Mouse (Mus musculus) myocyte (in vitro differentiated cells): ENCODE results near the gene Ranbp9. TPM values are rescaled to one million over a fixed set of nuclear protein-coding genes. Genes with fewer than 3 reads are reported as not detected.

Experiments
- H3K27me3 ChIP-seq: one replicate; pipeline ENCODE4 v1.6.1; 2011; ENCODE audit not compliant: control insufficient read depth, insufficient read depth, insufficient read length
- H3K36me3 ChIP-seq: one replicate; pipeline ENCODE4 v1.6.1; 2011; ENCODE audit not compliant: control insufficient read depth, insufficient read depth
- H3K4me2 ChIP-seq: one replicate; pipeline ENCODE4 v1.6.1; 2011; ENCODE audit warnings: low read depth, control low read depth
- H3K4me3 ChIP-seq: one replicate; pipeline ENCODE4 v1.5.1; 2011; ENCODE audit warnings: mild to moderate bottlenecking, control low read depth, moderate library complexity
- H3K79me2 ChIP-seq: one replicate; pipeline ENCODE4 v1.6.1; 2011; ENCODE audit not compliant: control insufficient read depth, insufficient read depth
- H3ac ChIP-seq: one replicate; pipeline ENCODE4 v1.6.1; 2011; ENCODE audit not compliant: control insufficient read depth, insufficient read length
- CEBPB ChIP-seq: IDR thresholded peaks from 2 replicates; pipeline ENCODE4 v1.6.1; 2011; ENCODE audit warnings: mild to moderate bottlenecking, moderate library complexity; ENCODE audit not compliant: poor library complexity, insufficient read depth, severe bottlenecking
- E2F4 ChIP-seq: IDR thresholded peaks from one replicate; pipeline ENCODE4 v1.6.1; 2011; ENCODE audit warnings: mild to moderate bottlenecking, control low read depth, moderate library complexity; ENCODE audit not compliant: insufficient read depth
- MAX ChIP-seq: IDR thresholded peaks from one replicate; pipeline ENCODE4 v1.6.1; 2011; ENCODE audit warnings: low read depth, mild to moderate bottlenecking, control low read depth
- MYOD1 ChIP-seq, 3 experiments: IDR thresholded peaks; one replicate each; pipeline ENCODE4 v1.6.1; 2011; ENCODE audit warnings: control low read depth in 2 of 3, low read depth in 2 of 3, mild to moderate bottlenecking in 2 of 3, moderate library complexity in 1 of 3; ENCODE audit not compliant: insufficient read length in 2 of 3, control insufficient read depth in 1 of 3
- MYOG ChIP-seq, 3 experiments: IDR thresholded peaks; one replicate each; pipeline ENCODE4 v1.6.1; 2011; ENCODE audit warnings: control low read depth in 2 of 3, low read depth in 2 of 3, mild to moderate bottlenecking in 2 of 3; ENCODE audit not compliant: insufficient read length in 2 of 3, control insufficient read depth in 1 of 3, insufficient read depth in 1 of 3
- POLR2A ChIP-seq: IDR thresholded peaks from one replicate; pipeline ENCODE4 v1.6.1; 2011; ENCODE audit warnings: low read depth, mild to moderate bottlenecking, control low read depth, moderate library complexity; ENCODE audit not compliant: insufficient read length
- POLR2AphosphoS2 ChIP-seq: IDR thresholded peaks from one replicate; pipeline ENCODE4 v1.6.1; 2011; ENCODE audit warnings: low read depth, control low read depth; ENCODE audit not compliant: insufficient read length
- REST ChIP-seq: IDR thresholded peaks from one replicate; pipeline ENCODE4 v1.6.1; 2011; ENCODE audit warnings: mild to moderate bottlenecking, control low read depth, moderate library complexity; ENCODE audit not compliant: insufficient read depth, insufficient read length
- SRF ChIP-seq: IDR thresholded peaks from one replicate; pipeline ENCODE4 v1.6.1; 2011; ENCODE audit warnings: low read depth; ENCODE audit not compliant: control insufficient read depth, insufficient read length
- TCF12 ChIP-seq: IDR thresholded peaks from one replicate; pipeline ENCODE4 v1.6.1; 2011; ENCODE audit warnings: mild to moderate bottlenecking, control low read depth; ENCODE audit not compliant: poor library complexity, insufficient read depth, severe bottlenecking
- TCF3 ChIP-seq: IDR thresholded peaks from one replicate; pipeline ENCODE4 v1.6.1; 2011; ENCODE audit warnings: low read depth, control low read depth; ENCODE audit not compliant: insufficient read length
- USF1 ChIP-seq: IDR thresholded peaks from one replicate; pipeline ENCODE4 v1.6.1; 2011; ENCODE audit warnings: low read depth, mild to moderate bottlenecking, control low read depth, moderate library complexity
- polyA plus RNA-seq: library from polyadenylated mRNA; unstranded; fragments of >200 nt; fragmentation: generic; extraction: Trizol; gene quantifications from one replicate; pipeline ENCODE4 v1.2.1, GENCODE M21; 2012; ENCODE audit warnings: missing spikeins

Gene Ranbp9
- polyA plus RNA-seq, 1 experiment: 23.1 TPM

GRCm38 (mm10) chr13:43354362-43354761 lies 126.7 kb downstream of the Ranbp9 start:
- Histone ChIP-seq H3K36me3 (no peaks in the 10 kb centered on the region), H3K4me2 (peak overlapping the region; percentile 36), H3K27me3 (no peaks in the 10 kb centered on the region), H3ac (no peak overlapping the region), H3K79me2 (no peaks in the 10 kb centered on the region), H3K4me3 (no peak overlapping the region)
- TF ChIP-seq POLR2A (no peak), MYOG (IDR thresholded peaks at IDR 0.05; ENCODE audit: control insufficient read depth in 1 of 3, insufficient read depth in 1 of 3, insufficient read length in 2 of 3, low read depth in 2 of 3) (no peak), MAX (no peak), E2F4 (no peak), CEBPB (no peak), USF1 (no peak), SRF (no peak), POLR2AphosphoS2 (no peak), REST (no peak)

DNA sequence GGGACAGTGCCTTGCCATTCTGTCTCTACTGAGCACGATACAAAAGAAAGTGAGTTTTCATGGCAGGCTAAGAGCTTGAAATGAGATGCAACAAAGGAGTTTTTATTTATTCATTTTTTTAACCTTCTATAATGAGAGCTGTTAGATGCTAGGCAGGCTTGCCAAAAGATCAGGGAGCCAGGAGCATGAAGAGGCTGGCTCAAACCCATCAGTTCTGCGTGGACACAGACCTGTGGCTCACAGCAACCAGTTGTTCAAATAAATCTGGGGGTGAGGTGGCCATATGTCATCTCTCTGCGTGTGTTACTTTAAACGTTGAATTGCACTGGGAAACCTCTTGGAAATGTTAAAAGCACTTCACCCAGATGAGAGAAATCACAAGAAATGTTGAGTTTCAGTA lies 127.7 kb downstream of the Ranbp9 start:
- Histone ChIP-seq H3K27me3 (no peaks in the 10 kb centered on the region), H3K36me3 (no peaks in the 10 kb centered on the region), H3ac (no peak overlapping the region), H3K4me2 (peak overlapping the region; percentile 30), H3K4me3 (no peak overlapping the region), H3K79me2 (no peaks in the 10 kb centered on the region)
- TF ChIP-seq MAX (no peak), REST (no peak), CEBPB (no peak), POLR2A (no peak), POLR2AphosphoS2 (no peak), TCF3 (no peak), MYOD1 (IDR thresholded peaks at IDR 0.05; ENCODE audit: control insufficient read depth in 1 of 3, insufficient read length in 2 of 3, low read depth in 2 of 3) (no peak), TCF12 (no peak), SRF (no peak), USF1 (no peak), E2F4 (no peak), MYOG (IDR thresholded peaks at IDR 0.05; ENCODE audit: control insufficient read depth in 1 of 3, insufficient read depth in 1 of 3, insufficient read length in 2 of 3, low read depth in 2 of 3) (no peak)

Other genes with a start within 250 kb of the Ranbp9 start
- gene Gfod1, start 177.1 kb downstream of the Ranbp9 start, polyA plus RNA-seq: 6.5 TPM
- 6.7 TPM for gene Sirt5, start 115.8 kb downstream of the Ranbp9 start, polyA plus RNA-seq
- gene Nol7, start 82.9 kb downstream of the Ranbp9 start, polyA plus RNA-seq: 87.8 TPM
- gene Mcur1, start 78.9 kb upstream of the Ranbp9 start, polyA plus RNA-seq: 5.7 TPM
- gene Rnf182, start 134.4 kb upstream of the Ranbp9 start, polyA plus RNA-seq: not detected